Mouse (Mus musculus): ENCODE measurements around the gene Fmo9. TPM values are rescaled to one million over a fixed set of nuclear protein-coding genes. Genes with fewer than 3 reads are reported as not detected.

Gene Fmo9
- polyA plus RNA-seq (2014; fragmentation: Nextera tagmentation; extraction: Ambion mirVana), result not detected in 2 replicates

GRCm38 (mm10) chr1:166681745-166682144, at the start of gene Fmo9:
TSS of gene Fmo9 (minus strand) at chr1:166681845.
- ATAC-seq (replicated peaks; ENCODE audit: low FRiP score), result no peak
- 81% methylated on average over 1 of the region's 1 CpGs for WGBS
- Histone ChIP-seq H3K4me2 (no peak within 1 kb of the TSS), H3K4me1 (replicated peaks; ENCODE audit: control insufficient read depth, insufficient read depth, low read length) (no peaks in the 10 kb centered on the region), H3K9ac (ENCODE audit: low read depth, low read length) (no peak within 1 kb of the TSS), H3K4me3 (ENCODE audit: low read depth, low read length) (no peak within 1 kb of the TSS), H3K27ac (ENCODE audit: low read depth, low read length) (no peak within 1 kb of the TSS), H3K27me3 (replicated peaks; ENCODE audit: control insufficient read depth, insufficient read depth, low read length) (no peaks in the 10 kb centered on the region), H3K9me3 (ENCODE audit: control insufficient read depth, low read length) (no peaks in the 10 kb centered on the region), H3K36me3 (ENCODE audit: control insufficient read depth, insufficient read depth, low read length) (no peaks in the 10 kb centered on the region)
- no peak for DNase-seq (ENCODE audit: low spot score)

- Histone ChIP-seq H3K27ac (ENCODE audit: low read depth, low read length) (no peak overlapping the region), H3K9me3 (ENCODE audit: control insufficient read depth, low read length) (no peaks in the 10 kb centered on the region), H3K4me1 (replicated peaks; ENCODE audit: control insufficient read depth, insufficient read depth, low read length) (no peaks in the 10 kb centered on the region), H3K4me2 (no peak overlapping the region), H3K4me3 (ENCODE audit: low read depth, low read length) (no peak overlapping the region), H3K36me3 (ENCODE audit: control insufficient read depth, insufficient read depth, low read length) (no peaks in the 10 kb centered on the region), H3K27me3 (replicated peaks; ENCODE audit: control insufficient read depth, insufficient read depth, low read length) (no peaks in the 10 kb centered on the region), H3K9ac (ENCODE audit: low read depth, low read length) (no peak overlapping the region)
- WGBS, result 67% methylated on average over 4 of the region's 4 CpGs
- no peak for DNase-seq (ENCODE audit: low spot score)
- ATAC-seq (replicated peaks; ENCODE audit: low FRiP score), result no peak
Measured at GRCm38 (mm10) chr1:166730886-166731285, 49.2 kb upstream of the Fmo9 start.

DNA sequence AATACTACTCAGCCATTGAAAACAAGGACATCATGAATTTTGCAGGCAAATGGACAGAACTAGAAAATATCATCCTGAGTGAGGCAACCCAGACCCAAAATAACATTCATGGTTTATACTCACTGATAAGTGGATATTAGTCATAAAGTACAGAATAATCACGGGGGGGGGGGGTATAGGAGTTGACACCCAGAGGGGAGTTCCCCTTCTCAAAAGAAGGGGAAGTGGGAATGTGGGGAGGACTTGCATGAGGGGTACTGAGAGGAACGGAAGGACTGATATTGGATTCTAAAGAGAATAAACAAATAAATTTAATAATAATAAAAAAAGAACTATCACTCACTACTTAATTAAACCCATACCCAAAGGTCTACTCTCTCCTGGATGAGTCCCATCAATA, 48.6 kb upstream of the Fmo9 start:
- no peaks in the 10 kb centered on the region for H3K4me1 ChIP-seq (replicated peaks; ENCODE audit: control insufficient read depth, insufficient read depth, low read length)
- no peaks in the 10 kb centered on the region for H3K9me3 ChIP-seq (ENCODE audit: control insufficient read depth, low read length)
- no peak overlapping the region for H3K4me3 ChIP-seq (ENCODE audit: low read depth, low read length)
- 67% methylated on average over 2 of the region's 2 CpGs for WGBS
- no peak overlapping the region for H3K4me2 ChIP-seq
- no peak overlapping the region for H3K9ac ChIP-seq (ENCODE audit: low read depth, low read length)
- H3K27me3 ChIP-seq (replicated peaks; ENCODE audit: control insufficient read depth, insufficient read depth, low read length), result no peaks in the 10 kb centered on the region
- no peaks in the 10 kb centered on the region for H3K36me3 ChIP-seq (ENCODE audit: control insufficient read depth, insufficient read depth, low read length)
- DNase-seq (ENCODE audit: low spot score) (no peak), ATAC-seq (replicated peaks; ENCODE audit: low FRiP score) (no peak)
- no peak overlapping the region for H3K27ac ChIP-seq (ENCODE audit: low read depth, low read length)

- Histone ChIP-seq H3K4me1 (replicated peaks; ENCODE audit: control insufficient read depth, insufficient read depth, low read length) (no peaks in the 10 kb centered on the region), H3K4me2 (no peak overlapping the region), H3K27ac (ENCODE audit: low read depth, low read length) (no peak overlapping the region), H3K9ac (ENCODE audit: low read depth, low read length) (no peak overlapping the region), H3K9me3 (ENCODE audit: control insufficient read depth, low read length) (no peaks in the 10 kb centered on the region), H3K27me3 (replicated peaks; ENCODE audit: control insufficient read depth, insufficient read depth, low read length) (no peaks in the 10 kb centered on the region), H3K4me3 (ENCODE audit: low read depth, low read length) (no peak overlapping the region), H3K36me3 (ENCODE audit: control insufficient read depth, insufficient read depth, low read length) (no peaks in the 10 kb centered on the region)
- no peak for ATAC-seq (replicated peaks; ENCODE audit: low FRiP score)
- 82% methylated on average over 7 of the region's 7 CpGs for WGBS
- no peak for DNase-seq (ENCODE audit: low spot score)
Measured at GRCm38 (mm10) chr1:166710861-166711260, 29.2 kb upstream of the Fmo9 start.

- Histone ChIP-seq H3K4me3 (ENCODE audit: low read depth, low read length) (no peak overlapping the region), H3K4me2 (no peak overlapping the region), H3K4me1 (replicated peaks; ENCODE audit: control insufficient read depth, insufficient read depth, low read length) (no peaks in the 10 kb centered on the region), H3K36me3 (ENCODE audit: control insufficient read depth, insufficient read depth, low read length) (no peaks in the 10 kb centered on the region), H3K27me3 (replicated peaks; ENCODE audit: control insufficient read depth, insufficient read depth, low read length) (no peaks in the 10 kb centered on the region), H3K9me3 (ENCODE audit: control insufficient read depth, low read length) (no peaks in the 10 kb centered on the region), H3K9ac (ENCODE audit: low read depth, low read length) (no peak overlapping the region), H3K27ac (ENCODE audit: low read depth, low read length) (no peak overlapping the region)
- ATAC-seq (replicated peaks; ENCODE audit: low FRiP score) (no peak), DNase-seq (ENCODE audit: low spot score) (no peak)
- 76% methylated on average over 10 of the region's 10 CpGs for WGBS
Measured at GRCm38 (mm10) chr1:166702270-166702912, 20.7 kb upstream of the Fmo9 start.

- Histone ChIP-seq H3K27ac (ENCODE audit: low read depth, low read length) (no peak overlapping the region), H3K4me1 (replicated peaks; ENCODE audit: control insufficient read depth, insufficient read depth, low read length) (no peaks in the 10 kb centered on the region), H3K36me3 (ENCODE audit: control insufficient read depth, insufficient read depth, low read length) (no peaks in the 10 kb centered on the region), H3K27me3 (replicated peaks; ENCODE audit: control insufficient read depth, insufficient read depth, low read length) (no peaks in the 10 kb centered on the region), H3K9me3 (ENCODE audit: control insufficient read depth, low read length) (no peaks in the 10 kb centered on the region), H3K9ac (ENCODE audit: low read depth, low read length) (no peak overlapping the region), H3K4me3 (ENCODE audit: low read depth, low read length) (no peak overlapping the region), H3K4me2 (no peak overlapping the region)
- DNase-seq (ENCODE audit: low spot score) (no peak), ATAC-seq (replicated peaks; ENCODE audit: low FRiP score) (no peak)
- 85% methylated on average over 5 of the region's 5 CpGs for WGBS
Measured at GRCm38 (mm10) chr1:166669264-166669663, 12.4 kb downstream of the Fmo9 start.

- no peak for ATAC-seq (replicated peaks; ENCODE audit: low FRiP score)
- Histone ChIP-seq H3K9ac (ENCODE audit: low read depth, low read length) (no peak overlapping the region), H3K27me3 (replicated peaks; ENCODE audit: control insufficient read depth, insufficient read depth, low read length) (no peaks in the 10 kb centered on the region), H3K36me3 (ENCODE audit: control insufficient read depth, insufficient read depth, low read length) (no peaks in the 10 kb centered on the region), H3K27ac (ENCODE audit: low read depth, low read length) (no peak overlapping the region), H3K4me3 (ENCODE audit: low read depth, low read length) (no peak overlapping the region), H3K9me3 (ENCODE audit: control insufficient read depth, low read length) (peaks cover 3% of the 10 kb centered on the region; the same call in 1 of the 2 replicates), H3K4me1 (replicated peaks; ENCODE audit: control insufficient read depth, insufficient read depth, low read length) (no peaks in the 10 kb centered on the region), H3K4me2 (no peak overlapping the region)
- WGBS, result 82% methylated on average over 8 of the region's 8 CpGs
- DNase-seq (ENCODE audit: low spot score), result no peak
Measured at GRCm38 (mm10) chr1:166660800-166661199, 20.8 kb downstream of the Fmo9 start.

DNA sequence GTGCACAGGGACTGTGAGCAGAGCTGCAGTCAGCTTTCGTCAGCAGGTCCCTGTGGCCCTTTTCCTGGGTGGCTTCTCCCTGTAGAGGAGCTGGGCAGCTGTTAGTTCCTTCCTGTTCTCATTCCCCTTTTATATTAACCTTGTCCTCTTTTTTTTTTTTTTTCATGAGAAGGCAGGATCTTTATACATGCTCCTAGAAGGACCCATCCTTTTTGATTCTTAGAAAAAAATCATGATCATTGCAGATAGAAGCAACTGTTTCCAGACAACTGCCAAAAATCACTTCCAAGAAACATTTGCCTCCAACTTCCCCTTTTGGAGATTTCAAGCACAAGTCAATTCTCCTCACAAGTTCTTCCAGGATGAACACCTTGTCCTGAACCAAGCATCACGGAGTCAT, 34.1 kb downstream of the Fmo9 start, which contains the start of gene Gm4847:
TSS of gene Gm4847 (minus strand) at position 101 of the 400 bp plus-strand sequence.
- ATAC-seq (replicated peaks; ENCODE audit: low FRiP score) (no peak), DNase-seq (ENCODE audit: low spot score) (no peak)
- no peaks in the 10 kb centered on the region for H3K36me3 ChIP-seq (ENCODE audit: control insufficient read depth, insufficient read depth, low read length)
- H3K27ac ChIP-seq (ENCODE audit: low read depth, low read length), result no peak within 1 kb of the TSS
- no peak within 1 kb of the TSS for H3K9ac ChIP-seq (ENCODE audit: low read depth, low read length)
- no peaks in the 10 kb centered on the region for H3K4me1 ChIP-seq (replicated peaks; ENCODE audit: control insufficient read depth, insufficient read depth, low read length)
- peaks cover 5% of the 10 kb centered on the region; the same call in 1 of the 2 replicates for H3K9me3 ChIP-seq (ENCODE audit: control insufficient read depth, low read length)
- whole genome bisulfite sequencing, result 69% methylated on average over 2 of the region's 2 CpGs
- no peak within 1 kb of the TSS for H3K4me2 ChIP-seq
- H3K4me3 ChIP-seq (ENCODE audit: low read depth, low read length), result no peak within 1 kb of the TSS
- no peaks in the 10 kb centered on the region for H3K27me3 ChIP-seq (replicated peaks; ENCODE audit: control insufficient read depth, insufficient read depth, low read length)
